Mouse (Mus musculus) CH12.LX (cell line): ENCODE measurements around the gene Asap3. TPM values are rescaled to one million over a fixed set of nuclear protein-coding genes. Genes with fewer than 3 reads are reported as not detected.
A peak's percentile ranks its signal among the peaks of the same experiment; 100 is the strongest.

ENCODE experiments used
- DNase-seq: peaks from one replicate; pipeline ENCODE4 v3.0.0-alpha.2; 2013; ENCODE audit errors: extremely low read depth
- H3K27ac ChIP-seq: 2 replicates; pipeline ENCODE4 v1.5.1; 2012; ENCODE audit warnings: low read depth, mild to moderate bottlenecking, control low read depth, moderate library complexity; ENCODE audit not compliant: insufficient read depth
- H3K27me3 ChIP-seq: replicated peaks from 2 replicates; pipeline ENCODE3; 2012; ENCODE audit warnings: inconsistent platforms
- H3K36me3 ChIP-seq, 2 experiments: replicated peaks in 1 of 2; 2 replicates each; pipeline versions ENCODE3 to v1.6.1; 2012; ENCODE audit warnings: inconsistent platforms in 1 of 2, low read length in 1 of 2, mild to moderate bottlenecking in 1 of 2, mixed read lengths in 1 of 2, moderate library complexity in 1 of 2; ENCODE audit not compliant: control insufficient read depth in 1 of 2, insufficient read depth in 1 of 2
- H3K4me1 ChIP-seq, 2 experiments: 2 replicates each; pipeline ENCODE4 v1.6.1; 2012; ENCODE audit warnings: inconsistent platforms in 1 of 2, moderate library complexity in 1 of 2; ENCODE audit not compliant: insufficient read depth in 2 of 2, control insufficient read depth in 1 of 2
- H3K4me2 ChIP-seq: 2 replicates; pipeline ENCODE4 v1.6.1; 2012; ENCODE audit warnings: low read depth, mild to moderate bottlenecking, control low read depth; ENCODE audit not compliant: poor library complexity, insufficient read depth, severe bottlenecking
- H3K4me3 ChIP-seq, 3 experiments: fragments of 150-350 bp in 1 of 3; sonication (generic) in 1 of 3; replicated peaks in 1 of 3; 2 replicates each; pipeline versions ENCODE3 to v1.5.1; 2011 to 2012; ENCODE audit warnings: low read depth in 2 of 3, low read length in 2 of 3, mild to moderate bottlenecking in 2 of 3, moderate library complexity in 2 of 3, control low read depth in 1 of 3, improper control_type of control experiment in 1 of 3, inconsistent platforms in 1 of 3, mixed read lengths in 1 of 3; ENCODE audit not compliant: poor library complexity in 1 of 3
- H3K79me2 ChIP-seq: replicated peaks from 2 replicates; pipeline ENCODE4 v1.6.1; 2012; ENCODE audit warnings: mild to moderate bottlenecking, moderate library complexity; ENCODE audit not compliant: control insufficient read depth, poor library complexity, insufficient read depth, severe bottlenecking; ENCODE audit errors: extremely low read depth
- H3K9ac ChIP-seq: 2 replicates; pipeline ENCODE4 v1.6.1; 2012; ENCODE audit warnings: low read depth, mild to moderate bottlenecking, control low read depth, moderate library complexity; ENCODE audit not compliant: insufficient read depth
- H3K9me3 ChIP-seq: replicated peaks from 2 replicates; pipeline ENCODE3; 2012; ENCODE audit warnings: low read length, inconsistent platforms, mixed read lengths
- CHD1 ChIP-seq: IDR thresholded peaks from 2 replicates; pipeline ENCODE4 v1.6.1; 2012; ENCODE audit warnings: low read depth, low read length, improper control_type of control experiment, inconsistent platforms
- CTCF ChIP-seq, 2 experiments: IDR thresholded peaks in 1 of 2; conservative IDR thresholded peaks in 1 of 2; 2 replicates each; pipeline ENCODE4 v1.5.1; 2011 to 2012; ENCODE audit warnings: low read depth in 2 of 2, low read length in 2 of 2, improper control_type of control experiment in 1 of 2, inconsistent platforms in 1 of 2, mild to moderate bottlenecking in 1 of 2, moderate library complexity in 1 of 2
- ETS1 ChIP-seq: conservative IDR thresholded peaks from 2 replicates; pipeline ENCODE4 v1.6.1; 2012; ENCODE audit warnings: low read depth, mild to moderate bottlenecking, inconsistent platforms, low read length, improper control_type of control experiment, moderate library complexity
- MAFK ChIP-seq: IDR thresholded peaks from 2 replicates; pipeline ENCODE4 v1.6.1; 2011; ENCODE audit warnings: low read length, improper control_type of control experiment; ENCODE audit not compliant: insufficient replicate concordance
- MAX ChIP-seq: IDR thresholded peaks from 2 replicates; pipeline ENCODE4 v1.6.1; 2011; ENCODE audit warnings: low read length, improper control_type of control experiment
- MAZ ChIP-seq: IDR thresholded peaks from 2 replicates; pipeline ENCODE4 v1.6.1; 2012; ENCODE audit warnings: low read depth, mild to moderate bottlenecking, inconsistent platforms, low read length, improper control_type of control experiment, moderate library complexity
- NELFE ChIP-seq: IDR thresholded peaks from 2 replicates; pipeline ENCODE4 v1.6.1; 2011; ENCODE audit warnings: low read depth, low read length, improper control_type of control experiment
- NRF1 ChIP-seq: IDR thresholded peaks from 2 replicates; pipeline ENCODE4 v1.6.1; 2014; ENCODE audit warnings: low read depth, mild to moderate bottlenecking, inconsistent platforms, low read length, improper control_type of control experiment, moderate library complexity
- PAX5 ChIP-seq: IDR thresholded peaks from 2 replicates; pipeline ENCODE4 v1.6.1; 2012; ENCODE audit warnings: low read length, inconsistent platforms, mixed read lengths
- RAD21 ChIP-seq: IDR thresholded peaks from 2 replicates; pipeline ENCODE4 v1.6.1; 2011; ENCODE audit warnings: low read depth, mild to moderate bottlenecking, low read length, improper control_type of control experiment, moderate library complexity
- RCOR1 ChIP-seq: conservative IDR thresholded peaks from 2 replicates; pipeline ENCODE4 v1.6.1; 2012; ENCODE audit warnings: low read depth, mild to moderate bottlenecking, inconsistent platforms, low read length, improper control_type of control experiment
- SMC3 ChIP-seq: IDR thresholded peaks from 2 replicates; pipeline ENCODE4 v1.6.1; 2011; ENCODE audit warnings: low read depth, low read length, improper control_type of control experiment
- TCF12 ChIP-seq: IDR thresholded peaks from 2 replicates; pipeline ENCODE4 v1.6.1; 2014; ENCODE audit warnings: low read depth, mild to moderate bottlenecking, inconsistent platforms, low read length, improper control_type of control experiment
- USF1 ChIP-seq: IDR thresholded peaks from 2 replicates; pipeline ENCODE4 v1.6.1; 2014; ENCODE audit warnings: low read depth, mild to moderate bottlenecking, inconsistent platforms, low read length, improper control_type of control experiment
- USF2 ChIP-seq: conservative IDR thresholded peaks from 2 replicates; pipeline ENCODE4 v1.6.1; 2011; ENCODE audit warnings: low read depth, low read length, improper control_type of control experiment
- ZC3H11A ChIP-seq: IDR thresholded peaks from 2 replicates; pipeline ENCODE4 v1.6.1; 2012; ENCODE audit warnings: low read depth, mild to moderate bottlenecking, inconsistent platforms, low read length, improper control_type of control experiment
- ZKSCAN1 ChIP-seq: IDR thresholded peaks from 2 replicates; pipeline ENCODE4 v1.6.1; 2012; ENCODE audit warnings: low read depth, inconsistent platforms, low read length, improper control_type of control experiment, borderline replicate concordance
- ZNF384 ChIP-seq: IDR thresholded peaks from 2 replicates; pipeline ENCODE4 v1.6.1; 2012; ENCODE audit warnings: low read depth, low read length, improper control_type of control experiment, inconsistent platforms
- dilution Hi-C: fragments of 300-500 bp; cut with MboI; formaldehyde crosslinking; loops from 2 replicates; pipeline ENCODE4 v1.14.3; 2020; ENCODE audit warnings: low sequenced_read_pairs; ENCODE audit not compliant: extremely low pct_unique_long_range_greater_than_20kb, extremely low pct_ligation_motif_present
- in situ Hi-C: fragments of 300-500 bp; cut with MboI; formaldehyde crosslinking; loops from 3 replicates; pipeline ENCODE4 v1.14.3; 2019; ENCODE audit warnings: low sequenced_read_pairs, low pct_ligation_motif_present, low pct_unique_long_range_greater_than_20kb, mixed read lengths
- polyA plus RNA-seq: library from polyadenylated mRNA; unstranded; fragments of >175 nt; gene quantifications from 2 replicates; pipeline ENCODE4 v1.2.1, GENCODE M21; 2012; ENCODE audit warnings: low read depth; ENCODE audit not compliant: insufficient read length
- total RNA-seq, 2 experiments: library from RNA; depleted of rRNA; stranded (reverse); fragments of 300-350 nt in 1 of 2; fragments of >200 nt in 1 of 2; gene quantifications; 2 replicates each; pipeline ENCODE4 v1.2.3; 2012 to 2014

The Asap3 gene
- total and polyA plus RNA-seq, 3 experiments: 0.07 to 0.08 TPM; not detected in 1

DNA sequence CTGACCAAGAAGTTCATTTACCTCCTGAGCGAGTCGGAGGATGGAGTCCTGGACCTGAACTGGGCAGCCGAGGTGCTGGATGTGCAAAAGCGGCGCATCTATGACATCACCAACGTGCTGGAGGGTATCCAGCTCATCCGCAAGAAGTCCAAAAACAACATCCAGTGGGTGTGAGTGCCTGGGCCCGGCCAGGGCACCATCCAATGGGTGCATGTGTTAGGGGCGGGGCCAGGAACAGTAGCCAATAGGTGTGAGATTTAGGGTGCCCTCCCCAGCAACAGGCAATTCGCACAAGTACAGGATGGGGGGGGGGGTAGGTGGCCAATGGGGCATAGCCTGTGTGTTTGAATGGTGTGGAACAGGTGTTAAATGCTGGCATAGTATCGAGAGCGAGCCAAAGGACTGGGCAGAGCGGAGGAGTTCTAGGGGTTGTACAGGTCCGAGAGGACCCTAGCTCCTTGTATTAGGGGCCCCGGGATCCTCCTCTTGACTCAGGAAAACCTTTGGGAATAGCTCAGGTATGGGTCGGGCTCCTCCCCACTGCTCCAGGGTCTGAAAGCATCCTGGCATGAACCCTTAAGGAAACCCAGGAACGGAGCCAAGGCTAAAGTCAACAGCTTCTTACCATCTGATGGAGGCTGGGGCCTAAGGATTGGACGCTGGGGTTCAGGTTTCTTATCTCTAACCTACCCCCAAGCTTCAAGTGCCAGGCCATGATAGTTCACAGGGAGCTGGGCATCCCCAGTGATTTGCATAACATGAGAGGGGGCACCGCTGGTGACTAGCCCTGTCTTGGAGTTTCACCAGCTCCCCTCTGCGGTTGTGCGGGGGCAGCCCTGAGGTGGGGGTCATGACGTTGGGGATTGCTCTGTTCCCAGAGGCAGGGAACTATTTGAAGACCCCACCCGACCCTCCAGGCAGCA, 25.5 kb upstream of the Asap3 start (continued):
- TF ChIP-seq MAX: no peak; the same call in none of the 2 replicates
- no peak for TF ChIP-seq CTCF (conservative IDR thresholded peaks at IDR 0.05 in 1 of 2, IDR thresholded peaks at IDR 0.05 in 1 of 2; ENCODE audit: low read depth in 2 of 2, low read length in 2 of 2)
- no peak for TF ChIP-seq PAX5
- peak; percentile 44 for TF ChIP-seq ETS1
- peak; percentile 45; the same call in 1 of the 2 replicates for TF ChIP-seq NRF1
- peak; percentile 57; the same call in 1 of the 2 replicates for TF ChIP-seq TCF12
- TF ChIP-seq SMC3: no peak
- no peak for TF ChIP-seq USF1
- no peak for TF ChIP-seq RCOR1
- no peak for TF ChIP-seq RAD21
- TF ChIP-seq ZKSCAN1: no peak
- no peak for TF ChIP-seq ZNF384
- no peak; the same call in 1 of the 2 replicates for TF ChIP-seq CHD1

DNA sequence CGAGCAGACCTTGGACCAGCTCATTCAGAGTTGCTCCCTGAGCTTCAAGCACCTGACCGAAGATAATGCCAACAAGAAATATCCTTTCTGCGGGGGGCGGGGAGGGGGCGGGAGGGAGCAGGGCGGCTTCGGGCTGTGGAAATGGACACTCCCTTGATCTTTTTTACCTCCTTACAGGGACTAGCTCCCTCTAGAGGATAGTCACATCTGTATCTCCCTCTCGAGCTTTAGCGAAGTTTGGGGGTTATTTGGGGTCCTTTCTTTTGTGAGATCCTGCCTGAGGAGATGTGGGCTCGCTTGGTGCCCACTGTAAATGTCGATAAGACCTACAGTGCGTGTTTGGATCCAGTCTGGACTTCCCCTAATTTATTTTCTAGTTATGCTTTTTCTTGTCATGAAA, 24.8 kb upstream of the Asap3 start:
- dilution Hi-C loops: no loop called here
- Histone ChIP-seq H3K4me2 (peak overlapping the region; percentile 95), H3K27me3 (no peaks in the 10 kb centered on the region), H3K4me3 (peak overlapping the region in 2 of 3 experiments; percentile 65 to 70), H3K9ac (peak overlapping the region; percentile 58), H3K9me3 (no peaks in the 10 kb centered on the region), H3K4me1 (peaks cover 25 to 65% of the 10 kb centered on the region in 2 experiments), H3K27ac (peak overlapping the region; percentile 84), H3K79me2 (peaks cover 7% of the 10 kb centered on the region), H3K36me3 (peaks cover 20% of the 10 kb centered on the region in 2 experiments)
- in situ Hi-C loops: no loop called here
- peak; percentile 32 to 62; a peak in 3 of 4 replicates for TF ChIP-seq CTCF (conservative IDR thresholded peaks at IDR 0.05 in 1 of 2, IDR thresholded peaks at IDR 0.05 in 1 of 2; ENCODE audit: low read depth in 2 of 2, low read length in 2 of 2)
- TF ChIP-seq MAZ: no peak; the same call in 1 of the 2 replicates
- no peak for TF ChIP-seq USF2
- no peak for TF ChIP-seq NRF1
- TF ChIP-seq ZC3H11A: no peak
- peak; percentile 35 for TF ChIP-seq RAD21
- no peak for TF ChIP-seq MAFK
- peak; percentile 29 for TF ChIP-seq SMC3
- TF ChIP-seq NELFE: no peak
- DNase-seq: peak; percentile 61
